9 mouse cellular contexts compared by ENCODE assay signal in genomic region chr19:31361161-31361560, GRCm38 (mm10).
A peak's percentile ranks its signal among the peaks of the same experiment; 100 is the strongest.
DNase-seq lines count a peak whose midpoint lies in the region; ATAC-seq and TF ChIP-seq lines count a peak whose summit lies in the region.
"Had no signal": no experiment of that assay in that cellular context is flagged by ENCODE, and none has a peak within 500 bp of the region (broad histone marks: within the 10 kb centered on the region; RNA-seq: fewer than 3 reads in every experiment).

No protein-coding gene starts in this region.

- DNase-seq in kidney, adult 9 months, result peak; percentile 43
- peak; percentile 24 for DNase-seq in brain, embryonic 18.5 days (ENCODE audit: low read depth, low spot score)
- DNase-seq in gastrocnemius, adult 2 months, result peak; percentile 46
- DNase-seq in left cerebral cortex, postnatal 10 days (ENCODE audit: extremely low spot score in 1 of 2, low spot score in 2 of 2), result peak; percentile 43 to 62
- DNase-seq in retina, embryonic 14.5 days (ENCODE audit: low spot score), result no peak
- DNase-seq in urinary bladder, adult 18-20 months (ENCODE audit: low spot score in 2 of 2), result no peak
- no peak for DNase-seq in thymus, postnatal 36 days

- intact Hi-C loops in gastrocnemius, adult 2 months (cut with DNase I), result no loop called here
- intact Hi-C loops in left cerebral cortex, postnatal 10 days (cut with DNase I), result no loop called here

- 41% methylated on average over 3 of the region's 3 CpGs for WGBS in kidney, embryonic 16.5 days

- no peak overlapping the region for H3K4me3 ChIP-seq in kidney, embryonic 16.5 days (ENCODE audit: low read length)
- H3K4me3 ChIP-seq in gastrocnemius, adult 2 months, result no peak overlapping the region

- H3K4me1 ChIP-seq in kidney, embryonic 16.5 days (ENCODE audit: insufficient read depth, low read length), result no peaks in the 10 kb centered on the region

- ATAC-seq in kidney, embryonic 16.5 days (ENCODE audit: low FRiP score, low TSS enrichment), result no peak

- no peaks in the 10 kb centered on the region for H3K9me3 ChIP-seq in kidney, embryonic 16.5 days (ENCODE audit: low read length)

- no peak overlapping the region for H3K27ac ChIP-seq in kidney, embryonic 16.5 days (ENCODE audit: low read length)
- no peak overlapping the region for H3K27ac ChIP-seq in gastrocnemius, adult 2 months
- H3K27ac ChIP-seq: macrophage had no signal

- no peaks in the 10 kb centered on the region for H3K27me3 ChIP-seq in kidney, embryonic 16.5 days (ENCODE audit: insufficient read depth, low read length)

- no peaks in the 10 kb centered on the region for H3K36me3 ChIP-seq in kidney, embryonic 16.5 days (ENCODE audit: insufficient read depth, low read length)

- no peak for TF ChIP-seq CTCF in gastrocnemius, adult 2 months (IDR thresholded peaks at IDR 0.05)

- no peak overlapping the region for H3K9ac ChIP-seq in kidney, embryonic 16.5 days (replicated peaks; ENCODE audit: low read length)

- no peak overlapping the region for H3K4me2 ChIP-seq in kidney, embryonic 16.5 days (replicated peaks; ENCODE audit: low read depth, low read length)

Comparison
In these comparisons a context has a peak if more than half of its experiments do, and no peak if none do; other contexts are left out.
1. DNase-seq: peak in kidney, adult 9 months (single experiment), brain, embryonic 18.5 days (single experiment), gastrocnemius, adult 2 months (single experiment) and left cerebral cortex, postnatal 10 days (2 of 2); none in retina, embryonic 14.5 days (single experiment), urinary bladder, adult 18-20 months (0 of 2) and thymus, postnatal 36 days (0 of 2).